Mouse (Mus musculus): ENCODE data around the gene Soat1.

Soat1 gene

DNA sequence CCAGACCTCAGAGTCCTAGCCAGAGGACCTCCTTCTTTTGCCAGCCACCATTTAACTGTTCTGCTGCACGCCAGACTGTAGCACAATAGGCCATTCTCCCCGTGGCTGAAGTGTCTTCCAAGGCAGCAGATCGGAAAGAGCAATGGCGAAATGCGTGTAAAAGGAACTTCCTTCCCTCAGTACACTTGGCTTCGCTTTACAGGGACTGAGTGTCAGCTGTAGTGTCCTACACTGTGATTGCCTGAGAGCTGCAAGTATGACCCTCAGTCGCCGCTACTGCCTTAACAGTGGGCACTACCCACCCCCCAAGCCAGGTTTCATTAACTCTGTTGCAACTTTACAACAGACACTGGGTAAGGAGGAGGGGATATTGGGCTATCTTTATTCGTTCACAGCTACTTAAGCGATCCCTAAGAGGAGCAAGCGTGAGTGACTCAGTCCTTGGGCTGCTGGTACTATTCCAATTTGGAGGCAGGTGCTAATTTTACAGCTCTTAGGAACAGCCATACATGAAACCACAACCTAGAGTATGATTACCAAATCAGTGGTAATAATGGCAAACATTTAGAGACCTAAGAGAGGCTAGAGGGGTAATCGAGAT, 6.4 kb downstream of the Soat1 start:
- no peak for DNase-seq (ENCODE audit: extremely low spot score, low read depth, low spot score)

DNA sequence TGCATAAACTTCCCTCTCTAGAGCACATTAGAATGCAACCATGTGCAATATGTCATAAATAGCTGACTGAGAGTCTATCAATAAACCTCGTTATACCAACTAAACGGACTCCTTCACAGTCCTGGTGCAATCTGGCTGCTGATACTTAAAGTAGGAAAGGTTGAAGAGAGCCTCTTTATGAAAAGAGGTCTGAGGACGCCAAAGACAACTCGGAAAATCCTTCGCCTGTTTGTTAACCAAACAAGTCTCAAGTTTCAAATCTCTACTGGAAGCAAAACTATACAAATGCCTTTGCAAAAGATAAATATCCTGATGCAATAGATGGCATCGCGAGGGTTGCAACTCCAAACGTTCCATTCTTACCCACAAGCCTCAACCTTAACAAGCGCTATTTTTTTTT, 9.2 kb downstream of the Soat1 start:
- no peak for DNase-seq (ENCODE audit: extremely low spot score, low read depth, low spot score)

- no peak for DNase-seq (ENCODE audit: extremely low spot score, low read depth, low spot score)
Measured at GRCm38 (mm10) chr1:156463981-156464853, 9.9 kb downstream of the Soat1 start.

DNA sequence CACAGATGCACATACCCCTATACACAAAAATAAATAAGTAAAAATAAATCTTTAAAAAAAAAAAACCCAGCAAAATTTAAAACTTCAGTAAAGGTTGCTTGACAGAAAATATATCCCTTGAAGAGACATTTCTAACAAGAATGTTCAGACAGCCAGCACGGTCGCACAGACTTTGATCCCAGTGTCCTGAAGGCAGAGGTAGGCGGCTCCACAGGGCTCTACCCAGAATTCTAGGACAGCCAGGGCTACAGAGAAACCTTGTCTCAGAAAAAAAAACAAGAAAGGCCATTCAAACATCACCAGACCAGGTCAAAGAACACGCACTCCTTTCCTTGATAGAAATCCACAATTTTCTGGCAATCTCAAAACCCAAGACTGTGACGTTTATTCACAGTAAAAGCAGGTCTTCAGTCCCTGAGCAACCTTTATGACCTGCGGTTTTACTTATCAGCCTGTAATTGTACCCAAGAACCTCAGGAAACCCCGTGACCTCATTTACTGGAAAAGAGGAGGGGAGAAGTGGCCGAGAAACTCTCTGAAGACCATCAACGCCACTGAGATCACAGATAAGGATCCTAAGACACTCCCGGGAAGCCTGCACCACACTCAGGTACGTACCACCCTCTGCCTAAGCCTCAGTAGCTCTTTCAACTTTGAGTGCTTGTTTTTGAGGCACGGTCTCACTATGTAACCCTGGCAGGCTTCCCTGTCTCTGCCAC, 11.7 kb downstream of the Soat1 start:
- DNase-seq (ENCODE audit: extremely low spot score, low read depth, low spot score), result no peak

DNA sequence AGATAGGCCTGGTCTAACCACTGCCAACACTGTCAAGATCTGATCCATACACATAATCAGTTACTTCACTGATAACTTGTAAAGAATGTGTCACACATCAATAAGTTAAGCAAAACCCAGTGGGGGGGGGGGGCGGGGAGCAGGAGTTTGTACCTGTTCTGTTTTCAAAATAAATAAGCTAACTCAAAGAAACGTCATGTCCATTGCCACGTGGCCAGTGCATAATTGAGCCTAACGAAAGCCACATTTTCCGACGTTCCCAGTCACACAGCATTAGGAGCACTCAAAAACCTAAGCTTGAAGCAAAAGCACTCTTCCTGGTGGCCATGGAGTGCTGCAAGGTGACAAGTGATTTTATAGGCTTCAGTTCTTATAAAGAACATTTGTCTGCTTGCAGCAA, 13.1 kb downstream of the Soat1 start:
- no peak for DNase-seq (ENCODE audit: extremely low spot score, low read depth, low spot score)

GRCm38 (mm10) chr1:156460216-156460615, 13.9 kb downstream of the Soat1 start:
- no peak for DNase-seq (ENCODE audit: extremely low spot score, low read depth, low spot score)

DNA sequence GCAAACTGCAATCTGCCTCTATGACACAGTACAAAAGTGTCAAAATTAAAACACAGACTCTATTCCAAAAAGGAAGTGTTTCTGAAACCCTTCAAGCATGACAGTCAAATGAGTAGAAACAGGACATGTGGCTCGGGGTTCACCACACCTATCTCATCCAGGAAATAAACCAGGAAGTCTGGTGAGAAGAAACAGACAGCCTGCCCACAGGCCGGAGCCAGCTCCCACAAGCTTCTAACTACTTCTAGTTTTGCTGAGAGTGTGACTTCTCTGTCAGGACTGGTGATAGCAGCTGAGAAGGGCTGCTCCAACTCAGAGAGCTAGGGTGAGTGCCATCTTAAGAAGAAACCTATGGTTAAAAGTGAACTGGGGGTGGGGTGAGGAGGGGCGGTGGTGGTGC, 14.4 kb downstream of the Soat1 start:
- no peak for DNase-seq (ENCODE audit: extremely low spot score, low read depth, low spot score)

DNA sequence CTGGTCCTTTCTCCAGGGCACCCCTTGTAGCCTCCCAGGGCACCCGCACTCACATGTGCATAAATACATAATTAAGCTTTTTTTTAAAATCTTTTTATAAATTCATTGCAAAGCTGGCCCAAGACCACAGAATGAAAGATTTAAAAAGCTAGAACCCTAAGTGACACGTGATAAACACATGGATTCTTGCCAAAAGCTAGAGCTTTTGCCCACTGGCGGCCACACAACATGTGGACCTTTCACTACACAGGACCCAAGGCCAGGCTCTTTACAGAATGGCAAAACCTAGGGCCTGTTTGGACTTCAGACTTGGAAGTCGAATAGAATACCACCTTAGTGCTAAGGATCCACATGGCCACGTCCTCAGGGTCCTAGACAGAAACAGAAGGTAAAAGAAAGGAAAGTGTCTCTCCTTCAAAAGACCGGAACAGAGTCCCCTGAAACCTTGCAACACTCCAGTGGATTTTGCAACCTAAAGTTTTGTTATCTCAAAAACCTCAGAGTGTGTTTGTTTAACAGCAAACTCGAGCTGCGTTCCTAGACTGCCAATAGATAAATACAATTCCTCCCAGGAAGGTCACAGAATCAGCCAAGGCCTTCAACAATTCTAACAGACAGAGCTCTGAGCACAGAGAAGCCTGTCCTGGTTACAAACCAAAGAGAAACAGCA, 15.6 kb downstream of the Soat1 start:
- no peak for DNase-seq (ENCODE audit: extremely low spot score, low read depth, low spot score)

GRCm38 (mm10) chr1:156455005-156455758, 18.9 kb downstream of the Soat1 start:
- no peak for DNase-seq (ENCODE audit: extremely low spot score, low read depth, low spot score)

GRCm38 (mm10) chr1:156454384-156454783, 19.7 kb downstream of the Soat1 start:
- no peak for DNase-seq (ENCODE audit: extremely low spot score, low read depth, low spot score)

GRCm38 (mm10) chr1:156453876-156454275, 20.3 kb downstream of the Soat1 start:
- no peak for DNase-seq (ENCODE audit: extremely low spot score, low read depth, low spot score)

GRCm38 (mm10) chr1:156450478-156450877, 23.7 kb downstream of the Soat1 start:
- no peak for DNase-seq (ENCODE audit: extremely low spot score, low read depth, low spot score)

- no peak for DNase-seq (ENCODE audit: extremely low spot score, low read depth, low spot score)
Measured at GRCm38 (mm10) chr1:156449691-156450090, 24.4 kb downstream of the Soat1 start.

- no peak for DNase-seq (ENCODE audit: extremely low spot score, low read depth, low spot score)
Measured at GRCm38 (mm10) chr1:156449089-156449488, 25.0 kb downstream of the Soat1 start.

- no peak for DNase-seq (ENCODE audit: extremely low spot score, low read depth, low spot score)
Measured at GRCm38 (mm10) chr1:156445049-156445448, 29.1 kb downstream of the Soat1 start.

GRCm38 (mm10) chr1:156442776-156443175, 31.4 kb downstream of the Soat1 start:
- no peak for DNase-seq (ENCODE audit: extremely low spot score, low read depth, low spot score)

GRCm38 (mm10) chr1:156442266-156442665, 31.9 kb downstream of the Soat1 start:
- DNase-seq (ENCODE audit: extremely low spot score, low read depth, low spot score), result no peak

- DNase-seq (ENCODE audit: extremely low spot score, low read depth, low spot score), result no peak
Measured at GRCm38 (mm10) chr1:156437726-156438125, 36.4 kb downstream of the Soat1 start.

DNA sequence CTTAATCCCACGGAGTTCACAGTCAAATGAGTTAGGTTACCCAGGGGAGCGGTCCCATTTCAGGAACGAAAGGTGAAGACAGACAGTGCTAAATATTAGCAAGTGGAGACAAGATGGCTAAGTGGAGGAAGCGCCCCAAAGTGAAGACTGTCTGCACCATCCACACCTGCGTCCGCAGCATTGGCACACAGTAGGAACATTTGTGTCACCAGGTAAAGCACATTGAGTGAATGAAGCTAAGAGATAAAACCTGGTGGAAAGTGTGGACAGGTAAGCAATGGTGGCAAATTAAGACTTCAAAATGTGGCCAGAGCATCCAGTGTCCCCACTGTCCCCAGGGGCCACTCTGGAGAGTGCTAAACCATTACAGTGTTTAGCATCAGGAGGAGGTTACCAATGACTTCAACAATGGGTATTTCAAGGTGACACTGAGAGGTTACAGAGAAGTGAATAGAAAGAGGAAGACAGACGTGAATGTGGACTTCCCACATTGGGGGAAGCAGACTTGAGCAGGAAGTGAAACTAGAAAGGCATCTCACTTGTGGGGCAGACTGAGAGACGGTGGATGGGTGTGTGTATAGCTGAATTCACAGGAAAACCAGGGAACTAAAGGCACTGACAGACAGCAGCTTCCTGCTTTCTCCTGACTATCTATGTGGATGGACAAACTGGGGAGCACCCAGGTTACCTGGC, 37.0 kb downstream of the Soat1 start:
- no peak for DNase-seq (ENCODE audit: extremely low spot score, low read depth, low spot score)

GRCm38 (mm10) chr1:156433497-156433896, 40.6 kb downstream of the Soat1 start:
- DNase-seq (ENCODE audit: extremely low spot score, low read depth, low spot score), result no peak
